Mouse (Mus musculus) lung, embryonic 16.5 days (tissue): ENCODE measurements around the gene Dtx1. TPM values are rescaled to one million over a fixed set of nuclear protein-coding genes. Genes with fewer than 3 reads are reported as not detected.

Source experiments
- ATAC-seq: fragments of 200-750 bp; cut with Nextera tagmentation; 2 replicates; pipeline ENCODE4 v1.8.0; 2017; ENCODE audit warnings: low read depth, mild to moderate bottlenecking, moderate library complexity
- H3K27ac ChIP-seq: fragments of 300-500 bp; sonication (generic); 2 replicates; pipeline ENCODE4 v1.5.1; 2014; ENCODE audit warnings: mild to moderate bottlenecking, control low read depth, low read length
- H3K27me3 ChIP-seq: fragments of 300-500 bp; sonication (generic); 2 replicates; pipeline ENCODE4 v1.6.1; 2014; ENCODE audit warnings: low read depth, low read length, mixed read lengths; ENCODE audit not compliant: control insufficient read depth, insufficient read depth
- H3K36me3 ChIP-seq: fragments of 300-500 bp; sonication (generic); 2 replicates; pipeline ENCODE4 v1.6.1; 2014; ENCODE audit warnings: low read length; ENCODE audit not compliant: control insufficient read depth, insufficient read depth
- H3K4me1 ChIP-seq: fragments of 300-500 bp; sonication (generic); replicated peaks from 2 replicates; pipeline ENCODE4 v1.6.1; 2014; ENCODE audit warnings: low read length, mixed read lengths; ENCODE audit not compliant: control insufficient read depth, insufficient read depth
- H3K4me2 ChIP-seq: fragments of 300-500 bp; sonication (generic); 2 replicates; pipeline ENCODE4 v1.6.1; 2014; ENCODE audit warnings: low read depth, low read length, control low read depth
- H3K4me3 ChIP-seq: fragments of 300-500 bp; sonication (generic); 2 replicates; pipeline ENCODE4 v1.5.1; 2014; ENCODE audit warnings: mild to moderate bottlenecking, low read length, control low read depth
- H3K9ac ChIP-seq: fragments of 300-500 bp; sonication (generic); 2 replicates; pipeline ENCODE4 v1.6.1; 2014; ENCODE audit warnings: low read length, control low read depth
- H3K9me3 ChIP-seq: fragments of 300-500 bp; sonication (generic); 2 replicates; pipeline ENCODE4 v1.6.1; 2016; ENCODE audit warnings: low read length; ENCODE audit not compliant: control insufficient read depth
- WGBS: fragments of 180-500 bp; shearing (Covaris S2); extraction: QIAGEN DNeasy Blood & Tissue Kit; methylation state at CpG from one replicate; pipeline ENCODE4 v1.1.7; 2014; 5-methylcytosine and 5-hydroxymethylcytosine counted together
- polyA plus RNA-seq: library from polyadenylated mRNA; unstranded; fragments of >200 nt; fragmentation: Nextera tagmentation; extraction: Ambion mirVana; gene quantifications from 2 replicates; pipeline ENCODE4 v1.2.1, GENCODE M21; 2015

Gene Dtx1
- polyA plus RNA-seq, 1 experiment from 2014 or later, result 2.4 TPM

DNA sequence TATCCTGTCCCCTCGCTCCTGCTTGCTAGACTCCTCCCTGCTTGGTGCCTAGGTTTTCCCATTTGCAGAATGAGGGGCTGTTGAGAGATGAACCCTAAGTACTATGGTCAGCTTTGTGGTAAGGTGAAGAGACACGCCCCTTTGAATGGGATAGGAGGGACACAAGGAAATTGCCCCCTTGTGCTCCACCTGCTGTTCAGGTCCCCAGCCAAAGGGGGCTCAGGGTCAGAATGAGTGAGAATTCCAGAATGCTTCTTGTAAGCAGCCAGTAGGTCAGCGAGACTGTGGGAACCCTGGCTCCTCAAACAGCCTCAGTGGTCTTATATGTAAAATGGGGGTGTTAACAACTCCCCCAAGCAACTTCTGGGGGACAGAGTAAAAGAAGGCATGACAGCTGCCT is 13.5 kb downstream of the Dtx1 start:
- no peak overlapping the region for H3K4me3 ChIP-seq
- no peak overlapping the region for H3K27ac ChIP-seq
- H3K36me3 ChIP-seq, result no peaks in the 10 kb centered on the region
- peaks cover 2% of the 10 kb centered on the region; the same call in 1 of the 2 replicates for H3K4me1 ChIP-seq
- no peak for ATAC-seq
- H3K9ac ChIP-seq, result no peak overlapping the region
- no peaks in the 10 kb centered on the region for H3K9me3 ChIP-seq
- 65% methylated on average over 3 of the region's 3 CpGs for WGBS
- H3K27me3 ChIP-seq, result peaks cover 34% of the 10 kb centered on the region
- H3K4me2 ChIP-seq, result no peak overlapping the region

DNA sequence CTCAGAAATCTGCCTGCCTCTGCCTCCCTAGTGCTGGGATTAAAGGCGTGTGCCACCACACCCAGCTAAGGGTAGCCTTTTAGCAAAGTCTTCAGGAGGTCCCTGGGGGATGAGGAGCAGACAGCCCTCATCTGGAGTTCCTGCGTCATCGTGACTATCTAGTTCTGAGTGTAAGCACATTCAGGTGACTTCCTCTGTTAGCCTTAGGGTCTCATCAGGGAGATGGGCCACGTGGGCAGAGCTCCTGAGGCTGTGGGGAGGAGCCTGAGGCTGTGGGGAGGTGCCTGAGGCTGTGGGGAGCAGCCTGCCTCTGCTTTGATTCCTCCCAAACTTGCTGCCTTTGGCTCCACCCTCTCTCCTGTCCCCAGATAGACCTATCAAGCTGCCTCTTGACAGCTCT is 14.9 kb downstream of the Dtx1 start:
- H3K36me3 ChIP-seq, result no peaks in the 10 kb centered on the region
- H3K4me3 ChIP-seq, result no peak overlapping the region
- H3K4me1 ChIP-seq, result peaks cover 2% of the 10 kb centered on the region; the same call in 1 of the 2 replicates
- no peaks in the 10 kb centered on the region for H3K9me3 ChIP-seq
- peaks cover 41% of the 10 kb centered on the region for H3K27me3 ChIP-seq
- no peak overlapping the region for H3K27ac ChIP-seq
- H3K9ac ChIP-seq, result no peak overlapping the region
- no peak overlapping the region for H3K4me2 ChIP-seq
- WGBS, result 56% methylated on average over 4 of the region's 4 CpGs
- no peak for ATAC-seq

DNA sequence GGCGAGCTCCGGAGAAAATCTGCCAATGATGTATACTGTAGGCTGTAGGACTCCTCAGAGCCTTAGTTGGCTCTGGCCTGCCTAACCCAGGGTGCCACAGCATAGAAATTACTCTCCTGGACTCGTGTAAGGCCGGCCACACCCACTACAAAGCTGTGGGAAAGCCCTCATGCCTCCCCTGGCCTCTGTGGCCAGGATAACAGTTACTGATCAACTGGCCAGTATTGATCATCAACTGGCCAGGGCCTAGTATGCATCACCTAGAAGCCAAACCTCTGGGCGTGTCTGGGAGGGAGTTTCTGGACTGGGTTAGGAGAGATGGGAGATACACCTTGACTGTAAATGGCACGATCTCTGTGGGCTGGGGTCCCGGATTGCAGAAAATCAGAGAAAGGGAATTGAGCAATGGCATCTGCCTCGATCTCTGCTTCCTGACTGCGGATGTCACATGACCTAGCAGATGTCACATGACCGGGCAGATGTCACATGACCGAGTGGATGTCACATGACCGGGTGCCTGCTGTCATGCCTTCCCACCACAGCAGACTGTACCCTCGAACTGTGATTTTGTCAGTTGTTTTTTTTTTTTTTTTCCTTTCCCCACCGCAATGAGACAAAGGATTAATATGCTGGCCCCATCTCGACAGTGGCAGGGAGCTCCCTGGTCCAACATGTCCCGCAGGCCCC is 15.5 kb downstream of the Dtx1 start:
- H3K4me3 ChIP-seq, result no peak overlapping the region
- WGBS, result 66% methylated on average over 16 of the region's 16 CpGs
- ATAC-seq, result no peak
- H3K36me3 ChIP-seq, result no peaks in the 10 kb centered on the region
- H3K27me3 ChIP-seq, result peaks cover 41% of the 10 kb centered on the region
- H3K9ac ChIP-seq, result no peak overlapping the region
- H3K9me3 ChIP-seq, result no peaks in the 10 kb centered on the region
- H3K4me2 ChIP-seq, result no peak overlapping the region
- H3K27ac ChIP-seq, result no peak overlapping the region
- H3K4me1 ChIP-seq, result peaks cover 2% of the 10 kb centered on the region; the same call in 1 of the 2 replicates

DNA sequence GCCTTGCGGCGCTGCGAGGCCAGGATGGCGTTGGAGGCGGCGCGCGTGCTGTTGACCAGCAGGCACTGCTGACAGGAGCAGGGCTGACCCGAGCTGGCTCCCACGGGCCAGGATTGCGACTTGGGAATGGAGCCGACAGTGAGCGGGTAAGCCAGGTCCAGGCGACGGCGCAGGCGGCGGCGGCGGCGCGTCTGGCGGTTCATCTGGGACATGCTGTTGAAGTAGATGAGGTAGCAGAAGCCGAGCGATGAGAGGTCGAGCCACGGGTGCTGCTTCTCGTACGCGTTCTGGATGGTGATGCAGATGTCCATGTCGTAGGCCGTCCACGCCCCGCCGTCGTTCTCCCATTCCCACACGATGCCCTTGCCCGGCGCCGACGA is 17.0 kb downstream of the Dtx1 start:
- Histone ChIP-seq H3K4me2 (no peak overlapping the region; the same call in 1 of the 2 replicates), H3K36me3 (no peaks in the 10 kb centered on the region), H3K4me3 (peak overlapping the region; percentile 20), H3K27ac (no peak overlapping the region), H3K9ac (no peak overlapping the region), H3K9me3 (no peaks in the 10 kb centered on the region), H3K4me1 (peaks cover 2% of the 10 kb centered on the region; the same call in 1 of the 2 replicates), H3K27me3 (peaks cover 43% of the 10 kb centered on the region)
- WGBS, result 4% methylated on average over 39 of the region's 41 CpGs
- no peak for ATAC-seq

DNA sequence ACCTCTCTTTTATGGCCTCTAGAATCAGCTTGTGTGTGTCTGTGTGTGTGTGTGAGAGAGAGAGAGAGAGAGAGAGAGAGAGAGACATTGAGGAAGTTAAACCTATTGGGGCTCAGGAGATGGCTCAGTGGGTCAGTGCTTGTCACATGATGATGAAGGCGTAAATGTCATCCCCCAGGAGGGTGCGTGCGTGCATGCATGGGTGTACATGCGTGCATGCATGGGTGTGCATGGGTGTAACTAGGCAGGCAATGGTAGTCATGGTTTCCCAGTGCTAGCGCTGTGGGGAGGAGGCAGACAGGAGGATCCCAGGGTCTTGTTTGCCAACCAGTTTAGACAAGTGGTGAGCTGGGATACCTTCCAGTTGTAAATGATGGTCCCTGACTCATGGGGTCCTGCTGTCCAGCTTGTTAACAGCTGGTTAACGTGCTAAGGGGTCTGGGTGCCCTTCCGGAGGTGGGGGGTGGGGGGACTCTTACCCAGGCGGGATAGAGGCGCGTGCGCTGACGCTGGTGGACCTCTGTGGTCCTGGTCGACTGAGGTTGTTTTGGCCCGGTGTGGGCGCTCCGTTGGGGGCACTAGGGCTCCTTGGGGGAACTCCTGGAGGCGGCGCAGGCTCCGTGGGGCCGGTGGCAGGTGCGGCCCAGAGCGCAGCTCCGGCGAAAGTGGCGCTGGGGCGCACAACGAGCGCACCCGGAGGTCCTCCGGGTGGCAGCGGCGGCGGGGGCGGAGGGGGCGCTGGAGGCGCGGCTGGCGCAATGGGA is 17.6 kb downstream of the Dtx1 start:
- 12% methylated on average over 33 of the region's 38 CpGs for WGBS
- Histone ChIP-seq H3K4me1 (peaks cover 2% of the 10 kb centered on the region; the same call in 1 of the 2 replicates), H3K9me3 (no peaks in the 10 kb centered on the region), H3K27ac (no peak overlapping the region), H3K4me3 (peak overlapping the region; percentile 20), H3K9ac (no peak overlapping the region), H3K27me3 (peaks cover 43% of the 10 kb centered on the region), H3K36me3 (no peaks in the 10 kb centered on the region), H3K4me2 (no peak overlapping the region; the same call in 1 of the 2 replicates)
- ATAC-seq, result no peak

DNA sequence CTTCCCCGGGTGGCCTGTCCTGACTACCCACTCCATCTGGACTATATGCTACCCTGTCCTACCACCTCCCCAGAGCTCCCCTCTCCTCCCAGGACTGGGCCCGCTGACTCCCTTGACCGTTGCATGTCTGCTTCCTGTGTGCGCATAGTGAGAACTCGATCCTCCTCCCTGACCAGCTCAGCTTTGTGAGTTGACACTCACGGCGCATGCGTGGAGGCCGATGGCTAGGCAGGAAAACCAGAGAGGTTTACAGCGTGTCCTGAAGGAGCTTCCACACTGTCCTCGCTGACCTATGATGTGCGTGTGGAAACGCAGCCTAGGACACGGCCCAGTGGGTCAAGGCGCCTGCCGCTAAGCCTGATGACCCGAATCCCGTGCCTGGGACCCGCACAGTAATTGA is 19.7 kb downstream of the Dtx1 start:
- Histone ChIP-seq H3K36me3 (no peaks in the 10 kb centered on the region), H3K27ac (no peak overlapping the region), H3K4me3 (no peak overlapping the region), H3K9me3 (no peaks in the 10 kb centered on the region), H3K27me3 (peaks cover 40% of the 10 kb centered on the region), H3K9ac (no peak overlapping the region), H3K4me1 (peaks cover 2% of the 10 kb centered on the region; the same call in 1 of the 2 replicates), H3K4me2 (no peak overlapping the region)
- no peak for ATAC-seq
- WGBS, result 59% methylated on average over 19 of the region's 19 CpGs

DNA sequence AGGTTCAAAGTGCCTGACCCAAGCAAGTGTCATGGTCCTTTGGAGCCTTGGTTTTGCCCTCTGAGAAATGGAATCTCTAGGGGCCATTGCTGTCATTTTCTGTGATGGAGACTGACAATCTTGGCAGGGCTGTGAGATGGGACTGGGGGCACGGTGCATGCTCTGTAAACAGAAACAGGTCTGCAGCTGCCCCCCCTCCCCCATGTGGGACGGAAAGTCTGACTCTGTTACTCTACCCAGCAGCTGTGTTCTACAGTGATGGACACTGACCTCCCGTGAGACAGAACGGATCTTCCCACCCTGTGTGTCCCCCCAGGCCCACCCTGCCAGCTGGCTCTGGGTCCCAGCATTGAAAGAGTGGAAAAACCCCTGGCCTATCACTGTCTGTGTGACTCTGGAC is 21.3 kb downstream of the Dtx1 start:
- ATAC-seq, result no peak
- Histone ChIP-seq H3K36me3 (no peaks in the 10 kb centered on the region), H3K9me3 (no peaks in the 10 kb centered on the region), H3K9ac (no peak overlapping the region), H3K4me1 (peaks cover 2% of the 10 kb centered on the region; the same call in 1 of the 2 replicates), H3K27me3 (peaks cover 28% of the 10 kb centered on the region), H3K27ac (no peak overlapping the region), H3K4me3 (no peak overlapping the region), H3K4me2 (no peak overlapping the region)
- WGBS, result 34% methylated on average over 4 of the region's 4 CpGs

DNA sequence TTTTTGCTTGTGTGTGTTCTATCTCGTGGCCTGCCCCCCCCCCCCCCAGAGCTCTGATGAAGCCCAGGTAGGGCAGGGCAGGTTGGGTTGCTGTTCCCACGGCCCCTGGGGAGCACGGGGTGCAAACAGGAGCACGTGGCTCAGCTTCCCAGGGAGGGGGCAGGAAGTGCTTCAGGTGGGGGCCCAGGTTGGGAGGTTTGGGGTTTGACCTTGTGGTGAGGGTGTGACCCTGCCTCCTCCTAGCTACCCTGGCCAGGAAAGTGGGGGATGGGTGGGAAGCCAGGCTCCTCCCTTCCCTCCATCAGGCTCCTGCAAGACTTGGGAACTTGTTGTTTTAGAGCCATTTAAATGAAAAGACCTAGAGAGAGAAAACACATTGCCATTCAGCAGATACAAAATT is 23.3 kb downstream of the Dtx1 start:
- 16% methylated on average over 4 of the region's 4 CpGs for WGBS

DNA sequence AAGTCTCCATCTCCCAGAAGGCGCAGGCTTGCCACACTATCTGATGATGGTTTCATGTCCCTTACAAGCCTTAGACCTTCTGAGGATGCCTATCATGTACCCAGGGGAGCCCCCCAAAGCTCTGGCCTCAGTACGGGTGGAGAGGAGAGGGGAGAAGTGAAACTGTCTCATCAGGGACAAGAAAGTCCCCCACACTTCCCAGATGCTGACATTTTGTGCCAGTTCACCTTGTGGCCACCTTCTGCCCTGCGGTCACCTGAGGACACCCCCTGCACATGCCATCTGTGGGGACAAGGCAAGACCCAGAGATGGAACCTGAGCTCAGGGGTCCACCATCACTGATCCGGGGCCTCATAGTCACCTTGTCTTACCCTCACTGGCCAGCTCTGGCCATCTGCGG is 23.8 kb downstream of the Dtx1 start:
- no peak overlapping the region for H3K9ac ChIP-seq
- no peaks in the 10 kb centered on the region for H3K9me3 ChIP-seq
- 86% methylated on average over 5 of the region's 5 CpGs for WGBS
- H3K27ac ChIP-seq, result no peak overlapping the region
- H3K27me3 ChIP-seq, result peaks cover 21% of the 10 kb centered on the region
- ATAC-seq, result no peak
- no peak overlapping the region for H3K4me3 ChIP-seq
- H3K4me2 ChIP-seq, result no peak overlapping the region
- H3K4me1 ChIP-seq, result no peaks in the 10 kb centered on the region
- no peaks in the 10 kb centered on the region for H3K36me3 ChIP-seq

More for the DNA sequence above, 23.3 kb downstream of the Dtx1 start:
- Histone ChIP-seq H3K27ac (no peak overlapping the region), H3K4me3 (no peak overlapping the region), H3K36me3 (no peaks in the 10 kb centered on the region), H3K4me1 (no peaks in the 10 kb centered on the region), H3K4me2 (no peak overlapping the region), H3K9ac (no peak overlapping the region), H3K9me3 (no peaks in the 10 kb centered on the region), H3K27me3 (peaks cover 20% of the 10 kb centered on the region)
- no peak for ATAC-seq
